Mouse (Mus musculus): ENCODE data around the gene Gm20075. TPM values are rescaled to one million over a fixed set of nuclear protein-coding genes. Genes with fewer than 3 reads are reported as not detected.
"Not testable (repeated sequence)": the region's sequence is repeated elsewhere in the genome, so short reads cannot be mapped to it uniquely, and the experiment has no call there.

Gene Gm20075
- polyA plus RNA-seq (2015; fragmentation: Nextera tagmentation; extraction: Ambion mirVana), result 21.3 and 24.9 TPM in 2 replicates

- not testable (repeated sequence) for H3K4me3 ChIP-seq (replicated peaks); H3K4me1 ChIP-seq; H3K36me3 ChIP-seq; H3K9me3 ChIP-seq (replicated peaks); H3K27me3 ChIP-seq (replicated peaks); H3K9ac ChIP-seq (replicated peaks); H3K4me2 ChIP-seq; H3K27ac ChIP-seq (replicated peaks); ATAC-seq (ENCODE audit: low FRiP score)
- 88% methylated on average over 3 of the region's 3 CpGs for WGBS
Measured at GRCm38 (mm10) chr13:96081276-96081675, at the start of gene Gm20075. Gm20075 (minus strand) TSS chr13:96081376.

DNA sequence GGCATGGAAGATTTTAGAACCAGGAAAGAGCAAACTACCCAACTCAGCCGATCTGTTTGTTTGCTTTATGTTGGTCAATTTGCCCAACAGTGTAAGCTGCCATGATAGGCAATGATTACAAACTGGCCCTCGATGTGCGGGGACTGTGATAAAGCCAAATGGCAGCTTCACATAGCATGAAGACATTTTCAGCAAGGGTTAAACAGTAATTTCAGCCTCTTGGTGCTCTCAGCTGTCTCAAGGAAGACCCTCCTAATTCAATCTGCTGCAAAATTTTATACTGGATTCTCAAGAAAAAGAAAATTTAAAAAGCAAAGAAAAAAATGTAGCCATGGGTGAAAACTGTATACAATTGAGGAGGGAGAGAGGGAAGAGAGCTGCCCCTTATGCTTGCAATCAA, 47.9 kb upstream of the Gm20075 start:
- Histone ChIP-seq H3K27ac (replicated peaks) (peak overlapping the region; percentile 87), H3K4me1 (peaks cover 37% of the 10 kb centered on the region), H3K9me3 (replicated peaks) (no peaks in the 10 kb centered on the region), H3K27me3 (replicated peaks) (no peaks in the 10 kb centered on the region), H3K9ac (replicated peaks) (peak overlapping the region; percentile 8; the same call in 1 of the 2 replicates), H3K36me3 (no peaks in the 10 kb centered on the region), H3K4me2 (peak overlapping the region; percentile 83), H3K4me3 (replicated peaks) (peak overlapping the region; percentile 56)
- ATAC-seq (ENCODE audit: low FRiP score), result no peak
- 59% methylated on average over 3 of the region's 3 CpGs for WGBS

- H3K9ac ChIP-seq (replicated peaks), result no peak overlapping the region
- peaks cover 22% of the 10 kb centered on the region for H3K4me1 ChIP-seq
- H3K27me3 ChIP-seq (replicated peaks), result no peaks in the 10 kb centered on the region
- no peaks in the 10 kb centered on the region for H3K9me3 ChIP-seq (replicated peaks)
- H3K36me3 ChIP-seq, result no peaks in the 10 kb centered on the region
- no peak for ATAC-seq (ENCODE audit: low FRiP score)
- H3K4me3 ChIP-seq (replicated peaks), result no peak overlapping the region
- 85% methylated on average over 6 of the region's 6 CpGs for WGBS
- no peak overlapping the region for H3K27ac ChIP-seq (replicated peaks)
- H3K4me2 ChIP-seq, result no peak overlapping the region
Measured at GRCm38 (mm10) chr13:96126669-96127068, 45.5 kb upstream of the Gm20075 start.

GRCm38 (mm10) chr13:96125011-96125410, 43.8 kb upstream of the Gm20075 start:
- Histone ChIP-seq H3K4me3 (replicated peaks) (no peak overlapping the region), H3K9ac (replicated peaks) (no peak overlapping the region), H3K27ac (replicated peaks) (no peak overlapping the region), H3K4me2 (no peak overlapping the region), H3K4me1 (peaks cover 7% of the 10 kb centered on the region; the same call in 1 of the 2 replicates), H3K27me3 (replicated peaks) (no peaks in the 10 kb centered on the region), H3K9me3 (replicated peaks) (no peaks in the 10 kb centered on the region), H3K36me3 (no peaks in the 10 kb centered on the region)
- 65% methylated on average over 5 of the region's 5 CpGs for WGBS
- ATAC-seq (ENCODE audit: low FRiP score), result no peak

DNA sequence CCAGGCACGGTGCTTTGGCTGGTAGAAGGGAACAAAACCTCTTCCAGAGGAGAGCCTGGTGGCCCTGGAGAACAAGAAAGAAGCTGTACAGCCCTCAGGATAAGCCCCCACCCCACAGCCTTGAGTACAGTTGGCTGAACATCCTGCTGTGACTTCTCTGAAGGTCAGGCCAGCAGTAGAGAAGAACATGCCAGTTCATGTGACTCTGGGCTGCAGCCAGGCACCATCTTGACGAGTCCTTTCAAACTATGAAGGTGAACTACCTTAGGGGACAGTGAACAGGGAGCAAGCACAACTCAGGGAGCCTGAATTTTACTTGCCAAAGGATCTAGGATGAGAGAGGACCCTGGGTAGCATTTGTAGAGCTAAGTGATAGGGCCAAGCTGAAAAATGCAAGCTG, 31.5 kb upstream of the Gm20075 start:
- Histone ChIP-seq H3K4me2 (no peak overlapping the region), H3K36me3 (no peaks in the 10 kb centered on the region), H3K27me3 (replicated peaks) (no peaks in the 10 kb centered on the region), H3K4me1 (0 out of 2 replicates have a peak, but pooled peaks cover 8% of the 10 kb centered on the region), H3K4me3 (replicated peaks) (no peak overlapping the region), H3K9ac (replicated peaks) (no peak overlapping the region), H3K27ac (replicated peaks) (no peak overlapping the region), H3K9me3 (replicated peaks) (no peaks in the 10 kb centered on the region)
- no peak for ATAC-seq (ENCODE audit: low FRiP score)
- WGBS, result 81% methylated on average over 2 of the region's 2 CpGs

DNA sequence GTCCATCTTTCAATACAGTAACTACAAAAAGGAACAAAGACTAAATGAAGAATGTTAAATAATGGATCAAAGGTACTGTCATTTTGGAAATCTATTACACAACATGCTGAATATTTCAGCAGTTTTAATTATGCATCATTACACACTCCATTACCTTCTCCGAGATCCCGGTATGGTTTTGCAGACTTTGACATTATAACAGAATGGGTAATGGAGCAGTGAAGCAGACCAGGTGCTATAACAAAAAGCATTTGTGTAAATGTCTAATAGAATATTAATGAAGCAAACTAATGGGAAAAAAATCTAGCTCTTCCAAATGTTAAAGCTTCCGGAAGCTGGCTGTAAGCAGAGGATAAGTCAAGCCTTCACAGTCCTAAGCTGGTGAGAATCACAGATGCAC, 29.6 kb upstream of the Gm20075 start:
- H3K27ac ChIP-seq (replicated peaks), result no peak overlapping the region
- H3K4me1 ChIP-seq, result 0 out of 2 replicates have a peak, but pooled peaks cover 8% of the 10 kb centered on the region
- H3K27me3 ChIP-seq (replicated peaks), result no peaks in the 10 kb centered on the region
- no peak overlapping the region for H3K4me2 ChIP-seq
- H3K9ac ChIP-seq (replicated peaks), result no peak overlapping the region
- no peaks in the 10 kb centered on the region for H3K36me3 ChIP-seq
- ATAC-seq (ENCODE audit: low FRiP score), result no peak; the same call in 1 of the 2 replicates
- no peaks in the 10 kb centered on the region for H3K9me3 ChIP-seq (replicated peaks)
- H3K4me3 ChIP-seq (replicated peaks), result no peak overlapping the region
- 25% methylated on average over 3 of the region's 3 CpGs for WGBS

DNA sequence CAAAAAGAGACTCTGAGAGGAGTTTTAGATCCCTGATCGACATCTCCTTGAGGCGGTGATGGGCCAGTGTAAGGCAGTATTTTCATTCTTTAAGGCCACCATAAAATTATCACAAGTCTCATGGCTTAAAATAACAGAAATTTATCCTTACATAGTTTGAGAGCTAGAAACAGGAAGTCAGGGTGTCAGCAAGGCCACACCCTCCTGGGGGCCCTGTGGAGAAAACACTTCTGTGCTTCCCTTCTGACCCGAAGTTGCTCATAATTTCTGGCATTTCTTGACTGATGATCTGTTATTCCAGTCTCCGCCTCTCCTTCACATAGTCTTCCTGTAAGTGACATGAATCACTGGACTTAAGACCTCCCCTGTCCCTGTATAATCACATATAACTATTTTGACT, 25.2 kb upstream of the Gm20075 start:
- H3K4me2 ChIP-seq, result no peak overlapping the region
- H3K27me3 ChIP-seq (replicated peaks), result no peaks in the 10 kb centered on the region
- H3K4me3 ChIP-seq (replicated peaks), result no peak overlapping the region
- 89% methylated on average over 4 of the region's 4 CpGs for WGBS
- no peaks in the 10 kb centered on the region for H3K9me3 ChIP-seq (replicated peaks)
- 0 out of 2 replicates have a peak, but pooled peaks cover 5% of the 10 kb centered on the region for H3K4me1 ChIP-seq
- H3K27ac ChIP-seq (replicated peaks), result no peak overlapping the region
- ATAC-seq (ENCODE audit: low FRiP score), result no peak
- no peak overlapping the region for H3K9ac ChIP-seq (replicated peaks)
- H3K36me3 ChIP-seq, result no peaks in the 10 kb centered on the region

DNA sequence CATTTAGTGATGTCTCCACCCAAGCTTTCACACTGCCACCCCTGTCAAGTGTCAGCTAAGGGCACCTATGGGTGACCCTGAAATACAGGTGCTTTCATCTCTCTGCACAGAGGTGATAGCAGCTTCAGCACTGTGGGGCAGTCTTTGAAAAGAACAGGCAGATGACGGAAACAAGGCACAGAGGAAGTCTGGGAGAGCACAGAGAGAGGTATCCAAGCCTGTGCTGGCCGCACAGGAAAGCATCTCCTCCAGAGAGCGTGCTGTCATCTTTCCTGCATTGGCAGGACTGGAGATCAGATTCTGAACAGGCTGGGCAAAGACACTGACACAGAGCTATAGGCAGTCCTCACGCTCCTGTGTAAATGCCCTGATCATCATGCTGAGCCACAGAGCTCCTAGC, 9.8 kb upstream of the Gm20075 start:
- 72% methylated on average over 4 of the region's 4 CpGs for WGBS
- no peak overlapping the region for H3K27ac ChIP-seq (replicated peaks)
- H3K9me3 ChIP-seq (replicated peaks), result no peaks in the 10 kb centered on the region
- no peak overlapping the region for H3K9ac ChIP-seq (replicated peaks)
- H3K4me3 ChIP-seq (replicated peaks), result no peak overlapping the region
- peaks cover 5% of the 10 kb centered on the region for H3K4me1 ChIP-seq
- H3K4me2 ChIP-seq, result no peak overlapping the region
- H3K27me3 ChIP-seq (replicated peaks), result no peaks in the 10 kb centered on the region
- ATAC-seq (ENCODE audit: low FRiP score), result no peak
- peaks cover 5% of the 10 kb centered on the region for H3K36me3 ChIP-seq

DNA sequence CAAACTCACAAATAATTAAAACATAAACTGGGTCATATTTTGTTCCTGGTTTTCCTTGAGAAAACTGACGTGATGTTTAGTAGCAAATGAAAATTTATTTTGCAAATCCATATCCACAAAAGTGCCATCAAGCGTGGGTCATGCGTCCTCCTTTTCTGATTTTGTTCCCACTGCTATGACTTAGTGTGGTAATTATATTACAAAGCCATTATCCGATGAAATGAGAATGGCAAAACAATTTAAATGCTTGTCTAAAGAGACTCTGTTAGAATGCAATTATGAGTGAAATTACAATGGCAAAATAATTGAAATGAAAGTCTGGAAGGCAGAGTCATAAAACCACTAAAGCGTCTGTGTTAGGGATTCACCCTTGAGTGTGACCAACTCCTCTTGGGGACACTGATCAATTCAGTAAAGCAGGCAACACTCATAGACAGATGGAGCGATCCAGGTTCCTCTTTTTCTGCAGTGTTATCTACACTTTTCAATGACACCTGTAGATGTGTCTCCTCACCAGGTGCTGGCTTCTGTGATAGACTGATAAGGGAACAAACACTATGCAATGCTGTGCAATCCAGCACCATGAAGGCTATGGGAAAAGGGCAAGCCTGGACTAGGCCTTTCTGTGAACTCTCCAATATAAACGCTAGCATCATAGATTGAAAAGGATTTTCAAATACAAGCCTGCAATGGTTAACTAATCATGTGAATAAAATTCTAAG, 4.6 kb upstream of the Gm20075 start:
- peak; percentile 59 for ATAC-seq (ENCODE audit: low FRiP score)
- H3K9me3 ChIP-seq (replicated peaks), result no peaks in the 10 kb centered on the region
- 52% methylated on average over 7 of the region's 7 CpGs for WGBS

DNA sequence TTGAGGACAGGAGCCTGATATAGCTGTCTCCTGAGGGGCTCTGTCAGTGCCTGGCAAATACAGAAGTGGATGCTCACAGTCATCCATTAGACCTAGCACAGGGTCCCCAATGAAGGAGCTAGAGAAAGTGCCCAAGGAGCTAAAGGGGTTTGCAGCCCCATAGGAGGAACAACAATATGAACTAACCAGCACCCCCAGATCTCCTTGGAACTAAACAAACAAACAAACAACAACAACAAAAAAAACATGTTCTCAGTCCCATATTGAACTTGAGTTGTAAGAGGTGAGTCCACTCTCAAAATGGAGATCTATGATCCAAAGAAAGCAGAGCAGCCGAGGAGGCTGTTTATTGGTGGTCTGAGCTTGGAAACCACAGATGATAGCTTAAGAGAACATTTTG, 578 bp upstream of the Gm20075 start, which contains the start of gene Gm17190:
Gm17190 (plus strand) TSS at position 301 of the 400 bp plus-strand sequence.
- 98% methylated on average over 1 of the region's 1 CpGs for WGBS
- H3K9me3 ChIP-seq (replicated peaks); H3K36me3 ChIP-seq; H3K9ac ChIP-seq (replicated peaks); H3K4me3 ChIP-seq (replicated peaks); H3K4me2 ChIP-seq; H3K27me3 ChIP-seq (replicated peaks); H3K27ac ChIP-seq (replicated peaks); H3K4me1 ChIP-seq; ATAC-seq (ENCODE audit: low FRiP score): not testable (repeated sequence)

More for the DNA sequence above, 4.6 kb upstream of the Gm20075 start:
- Histone ChIP-seq H3K27ac (replicated peaks) (no peak overlapping the region), H3K9ac (replicated peaks) (no peak overlapping the region), H3K36me3 (peaks cover 5% of the 10 kb centered on the region), H3K4me3 (replicated peaks) (no peak overlapping the region), H3K4me2 (no peak overlapping the region), H3K27me3 (replicated peaks) (no peaks in the 10 kb centered on the region), H3K4me1 (peaks cover 8% of the 10 kb centered on the region)

DNA sequence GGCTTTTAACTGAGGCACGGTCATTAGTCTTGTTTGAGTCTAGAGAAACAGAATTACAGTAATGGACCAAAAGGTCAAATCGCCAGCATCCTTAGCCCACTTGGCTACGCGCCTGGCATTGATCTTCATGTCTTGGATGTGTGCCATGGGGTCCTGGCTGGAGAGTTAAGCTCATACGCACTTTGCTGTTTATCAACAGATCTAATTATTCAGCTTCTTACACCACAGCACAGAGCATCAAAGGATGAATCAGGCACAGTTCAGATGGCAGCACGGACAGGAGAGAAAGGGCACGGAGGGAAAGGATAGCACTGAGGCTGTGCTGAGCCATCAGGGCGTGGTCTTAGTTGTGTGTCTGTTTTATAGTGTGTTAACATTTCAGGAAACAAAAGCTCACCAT, 7.6 kb downstream of the Gm20075 start:
- no peak overlapping the region for H3K4me2 ChIP-seq
- H3K4me3 ChIP-seq (replicated peaks), result no peak overlapping the region
- no peaks in the 10 kb centered on the region for H3K9me3 ChIP-seq (replicated peaks)
- H3K27me3 ChIP-seq (replicated peaks), result no peaks in the 10 kb centered on the region
- no peak for ATAC-seq (ENCODE audit: low FRiP score)
- peaks cover 10% of the 10 kb centered on the region for H3K4me1 ChIP-seq
- WGBS, result 36% methylated on average over 8 of the region's 8 CpGs
- H3K27ac ChIP-seq (replicated peaks), result no peak overlapping the region
- no peaks in the 10 kb centered on the region for H3K36me3 ChIP-seq
- no peak overlapping the region for H3K9ac ChIP-seq (replicated peaks)

DNA sequence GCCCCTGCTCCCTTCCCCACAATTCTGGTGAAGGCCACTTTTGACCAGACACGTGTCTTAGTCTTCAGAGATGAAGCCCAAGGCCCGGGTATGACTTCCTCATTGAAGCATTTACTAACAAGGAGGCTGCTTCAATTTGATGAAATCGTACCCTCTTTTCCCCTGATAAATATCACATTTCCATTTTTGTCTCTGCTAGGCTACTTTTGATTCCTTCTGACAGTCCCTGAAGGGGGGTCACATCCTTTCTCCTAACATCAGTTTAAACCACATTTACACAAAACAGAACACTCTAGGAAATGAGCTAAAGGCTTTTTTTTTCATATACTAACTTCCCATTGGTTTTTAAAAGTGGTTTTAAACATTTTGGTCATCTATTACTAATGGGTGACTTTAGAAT, 28.4 kb downstream of the Gm20075 start:
- Histone ChIP-seq H3K36me3 (0 out of 2 replicates have a peak, but pooled peaks cover 2% of the 10 kb centered on the region), H3K4me3 (replicated peaks) (no peak overlapping the region), H3K4me1 (no peaks in the 10 kb centered on the region), H3K27me3 (replicated peaks) (no peaks in the 10 kb centered on the region), H3K9me3 (replicated peaks) (no peaks in the 10 kb centered on the region), H3K27ac (replicated peaks) (no peak overlapping the region), H3K4me2 (no peak overlapping the region), H3K9ac (replicated peaks) (no peak overlapping the region)
- ATAC-seq (ENCODE audit: low FRiP score), result no peak
- WGBS, result 86% methylated on average over 3 of the region's 3 CpGs
